Mouse (Mus musculus) cerebellum, postnatal 4 days (tissue): ENCODE data around the gene Tmem94.

Experiments
- DNase-seq, 2 experiments: peaks; one replicate each; pipeline ENCODE4 v3.0.0; 2022; ENCODE audit warnings: low spot score in 2 of 2, mixed read lengths in 1 of 2

Gene Tmem94

GRCm38 (mm10) chr11:115766356-115766943, 1.2 kb downstream of the Tmem94 start:
- DNase-seq, result no peak

- DNase-seq, result no peak
Observed at GRCm38 (mm10) chr11:115766981-115767380, 1.7 kb downstream of the Tmem94 start.

GRCm38 (mm10) chr11:115768896-115769295, 3.7 kb downstream of the Tmem94 start:
- no peak for DNase-seq

GRCm38 (mm10) chr11:115774653-115775052, 9.4 kb downstream of the Tmem94 start:
- DNase-seq, result no peak

GRCm38 (mm10) chr11:115775821-115776665, 10.8 kb downstream of the Tmem94 start:
- no peak for DNase-seq

- no peak for DNase-seq
Observed at GRCm38 (mm10) chr11:115776954-115777353, 11.7 kb downstream of the Tmem94 start.

GRCm38 (mm10) chr11:115777487-115778335, 12.5 kb downstream of the Tmem94 start:
- no peak for DNase-seq

- DNase-seq, result peak in 1 of 2 experiments; percentile 40
Observed at GRCm38 (mm10) chr11:115779038-115779571, 13.9 kb downstream of the Tmem94 start.

GRCm38 (mm10) chr11:115780141-115781070, 15.2 kb downstream of the Tmem94 start:
- DNase-seq, result no peak

GRCm38 (mm10) chr11:115786473-115786872, 21.2 kb downstream of the Tmem94 start:
- no peak for DNase-seq

GRCm38 (mm10) chr11:115789787-115790186, 24.6 kb downstream of the Tmem94 start:
- peak in 1 of 2 experiments; percentile 52 for DNase-seq

- DNase-seq, result no peak
Observed at GRCm38 (mm10) chr11:115791919-115792318, 26.7 kb downstream of the Tmem94 start.

GRCm38 (mm10) chr11:115792353-115792752, 27.1 kb downstream of the Tmem94 start:
- no peak for DNase-seq

- DNase-seq, result no peak
Observed at GRCm38 (mm10) chr11:115796898-115797297, 31.7 kb downstream of the Tmem94 start.

GRCm38 (mm10) chr11:115797665-115798064, 32.4 kb downstream of the Tmem94 start:
- no peak for DNase-seq

- no peak for DNase-seq
Observed at GRCm38 (mm10) chr11:115800981-115801380, 35.7 kb downstream of the Tmem94 start.

GRCm38 (mm10) chr11:115803072-115803709, 38.0 kb downstream of the Tmem94 start:
- DNase-seq, result no peak

GRCm38 (mm10) chr11:115805005-115805404, 39.8 kb downstream of the Tmem94 start:
- DNase-seq, result no peak

GRCm38 (mm10) chr11:115806154-115806553, 40.9 kb downstream of the Tmem94 start:
- no peak for DNase-seq

- no peak for DNase-seq
Observed at GRCm38 (mm10) chr11:115807306-115807705, 42.1 kb downstream of the Tmem94 start.
